Mouse (Mus musculus): ENCODE measurements around the gene Pofut2.

DNA sequence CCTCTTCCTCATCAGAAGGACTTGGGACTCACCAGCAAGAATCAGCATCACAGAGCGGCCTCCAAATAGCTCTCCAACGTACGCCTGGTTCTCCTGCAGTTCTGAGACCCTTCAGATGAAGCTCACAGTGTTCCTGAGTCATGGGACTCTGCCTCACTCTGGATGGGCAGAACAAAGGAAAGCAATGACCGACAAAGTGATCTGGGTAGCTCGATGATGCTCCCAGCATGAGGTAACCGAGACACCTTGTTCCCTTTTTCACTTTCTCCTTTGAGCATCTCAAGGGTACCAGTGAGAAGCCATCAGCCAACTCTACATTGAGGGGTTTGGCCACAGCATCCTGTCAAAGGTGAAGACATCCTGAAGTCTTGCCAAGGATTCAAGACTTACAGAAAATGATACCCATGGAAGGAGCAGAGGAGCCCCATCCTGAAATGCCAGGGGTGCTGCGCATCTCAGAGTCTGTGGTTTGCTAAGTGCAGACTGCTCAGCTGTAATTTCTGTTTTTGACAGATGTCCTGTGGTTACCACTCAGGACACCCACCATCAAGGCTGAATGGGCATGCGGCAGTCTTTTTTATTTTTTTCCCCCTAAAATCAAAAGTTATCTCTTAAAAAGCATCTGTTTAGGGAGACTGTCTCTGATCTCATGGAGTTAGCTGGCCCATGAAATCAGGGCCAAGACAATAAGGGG is 32.9 kb upstream of the Pofut2 start:
- TF ChIP-seq CTCF (IDR thresholded peaks at IDR 0.05; ENCODE audit: borderline replicate concordance, insufficient read depth, low read depth, low read length) (no peak), POLR2A (IDR thresholded peaks at IDR 0.05; ENCODE audit: borderline replicate concordance, insufficient read depth, low read length) (no peak)

All from cerebellum, adult 2 months (tissue).